Mouse (Mus musculus) heart, embryonic 15.5 days (tissue): ENCODE data around the gene Eif2b3. TPM values are rescaled to one million over a fixed set of nuclear protein-coding genes. Genes with fewer than 3 reads are reported as not detected.

Experiments
- ATAC-seq: fragments of 200-750 bp; cut with Nextera tagmentation; replicated peaks from 2 replicates; pipeline ENCODE4 v1.8.0; 2017; ENCODE audit warnings: low read depth, moderate TSS enrichment; ENCODE audit not compliant: insufficient number of reproducible peaks, insufficient read depth, low FRiP score
- H3K27ac ChIP-seq: fragments of 300-500 bp; sonication (generic); 2 replicates; pipeline ENCODE4 v1.5.1; 2015; ENCODE audit warnings: mild to moderate bottlenecking, inconsistent platforms
- H3K27me3 ChIP-seq: fragments of 300-500 bp; sonication (generic); 2 replicates; pipeline ENCODE4 v1.6.1; 2015; ENCODE audit warnings: inconsistent platforms
- H3K36me3 ChIP-seq: fragments of 300-500 bp; sonication (generic); 2 replicates; pipeline ENCODE4 v1.6.1; 2015; ENCODE audit warnings: mild to moderate bottlenecking, inconsistent platforms
- H3K4me1 ChIP-seq: fragments of 300-500 bp; sonication (generic); replicated peaks from 2 replicates; pipeline ENCODE4 v1.6.1; 2015; ENCODE audit warnings: inconsistent platforms
- H3K4me2 ChIP-seq: fragments of 300-500 bp; sonication (generic); 2 replicates; pipeline ENCODE4 v1.6.1; 2015; ENCODE audit warnings: inconsistent platforms, mild to moderate bottlenecking, moderate library complexity
- H3K4me3 ChIP-seq: fragments of 300-500 bp; sonication (generic); 2 replicates; pipeline ENCODE4 v1.5.1; 2015; ENCODE audit warnings: mild to moderate bottlenecking, inconsistent platforms
- H3K9ac ChIP-seq: fragments of 300-500 bp; sonication (generic); 2 replicates; pipeline ENCODE4 v1.6.1; 2015; ENCODE audit warnings: mild to moderate bottlenecking, inconsistent platforms
- H3K9me3 ChIP-seq: fragments of 300-500 bp; sonication (generic); replicated peaks from 2 replicates; pipeline ENCODE4 v1.6.1; 2016; ENCODE audit warnings: inconsistent platforms
- WGBS: fragments of 180-500 bp; shearing (Covaris S2); methylation state at CpG from one replicate; pipeline ENCODE4 v1.1.7; 2015; ENCODE audit warnings: mixed read lengths; 5-methylcytosine and 5-hydroxymethylcytosine counted together
- polyA plus RNA-seq: library from polyadenylated mRNA; unstranded; fragments of >200 nt; fragmentation: Nextera tagmentation; extraction: Ambion mirVana; gene quantifications from 2 replicates; pipeline ENCODE4 v1.2.1, GENCODE M21; 2015

Gene Eif2b3
- polyA plus RNA-seq, 1 experiment from 2014 or later: 19.8 TPM

DNA sequence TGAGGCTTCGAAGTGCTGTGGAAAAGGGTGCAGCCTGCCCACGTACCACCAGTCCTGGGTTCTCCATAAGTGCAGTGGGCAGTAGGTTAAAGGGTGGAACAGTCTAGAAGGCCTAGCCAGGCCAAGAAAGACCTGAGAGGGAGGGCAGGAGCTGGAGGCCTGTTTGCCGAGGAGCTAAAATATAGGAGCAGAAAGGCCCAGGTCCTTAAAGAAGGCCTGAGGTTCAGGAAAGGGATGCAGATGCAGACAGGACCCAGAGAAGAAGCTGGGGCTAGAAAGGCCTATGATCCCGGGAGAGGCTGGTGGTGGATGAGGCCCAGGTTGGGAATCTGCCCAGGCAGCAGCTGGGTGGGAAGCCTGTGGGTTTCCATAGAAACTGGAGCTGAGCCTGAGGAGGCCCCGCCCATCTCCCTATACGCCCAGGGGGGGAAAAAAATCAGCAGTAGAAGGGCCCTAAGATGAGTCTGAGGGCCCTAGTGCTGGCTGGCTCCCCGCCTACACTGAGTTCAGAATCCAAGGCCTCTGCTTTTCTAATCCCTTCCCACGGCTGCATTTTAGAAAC is 106.2 kb downstream of the Eif2b3 start, which contains the start of gene Btbd19:
Btbd19 (minus strand) TSS at position 378 of the 562 bp plus-strand sequence.
- peak within 1 kb of the TSS; percentile 91 for H3K27ac ChIP-seq
- H3K4me3 ChIP-seq: no peak within 1 kb of the TSS
- WGBS: 37% methylated on average over 8 of the region's 8 CpGs
- no peak within 1 kb of the TSS for H3K9ac ChIP-seq
- no peaks in the 10 kb centered on the region for H3K9me3 ChIP-seq
- peak; percentile 48 for ATAC-seq
- no peaks in the 10 kb centered on the region; the same call in 1 of the 2 replicates for H3K36me3 ChIP-seq
- no peaks in the 10 kb centered on the region for H3K27me3 ChIP-seq
- H3K4me2 ChIP-seq: peak within 1 kb of the TSS; percentile 30
- peaks cover 26% of the 10 kb centered on the region for H3K4me1 ChIP-seq

DNA sequence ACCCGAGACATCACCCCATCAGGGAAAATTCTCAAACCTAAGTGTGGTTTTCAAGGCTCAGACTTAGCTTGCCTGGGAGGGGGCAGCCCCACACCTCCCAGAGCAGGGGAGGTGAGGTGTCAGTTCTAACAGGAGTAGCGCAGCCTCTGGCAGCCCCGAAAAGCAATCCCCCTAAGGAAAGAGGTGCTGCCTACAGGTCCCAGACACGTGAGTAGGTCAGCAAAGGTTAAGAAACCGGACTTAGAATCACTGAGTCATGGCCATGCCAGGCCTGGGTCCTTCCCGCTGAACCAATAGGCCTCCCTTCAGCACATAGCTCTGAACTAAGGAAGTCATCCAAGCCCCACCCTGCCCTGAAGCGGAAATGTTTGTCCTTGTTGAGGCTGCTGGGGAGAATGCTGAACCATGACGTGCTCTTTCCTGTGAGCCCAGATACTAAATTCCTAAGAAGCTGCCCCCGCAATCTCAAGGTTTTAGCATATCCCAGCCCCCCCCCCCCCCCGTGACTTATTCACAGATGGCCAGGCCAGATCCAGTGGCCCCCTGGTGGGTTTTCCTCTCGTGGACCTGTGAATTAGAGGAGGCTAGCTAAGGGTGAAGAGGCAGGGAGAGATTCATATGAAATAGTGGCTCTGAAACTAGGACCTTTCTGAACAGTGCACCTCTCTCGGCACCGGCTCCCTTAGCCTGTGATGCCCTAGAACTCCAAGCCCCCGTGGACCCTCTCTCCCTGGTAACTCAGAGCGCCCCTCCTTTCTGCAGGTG is 106.9 kb downstream of the Eif2b3 start:
- ATAC-seq: peak; percentile 72
- H3K4me2 ChIP-seq: peak overlapping the region; percentile 30
- peak overlapping the region; percentile 91 for H3K27ac ChIP-seq
- H3K27me3 ChIP-seq: peaks cover 4% of the 10 kb centered on the region
- H3K4me1 ChIP-seq: peaks cover 26% of the 10 kb centered on the region
- H3K9me3 ChIP-seq: no peaks in the 10 kb centered on the region
- no peak overlapping the region for H3K9ac ChIP-seq
- H3K4me3 ChIP-seq: no peak overlapping the region
- H3K36me3 ChIP-seq: no peaks in the 10 kb centered on the region; the same call in 1 of the 2 replicates
- WGBS: 37% methylated on average over 15 of the region's 15 CpGs

DNA sequence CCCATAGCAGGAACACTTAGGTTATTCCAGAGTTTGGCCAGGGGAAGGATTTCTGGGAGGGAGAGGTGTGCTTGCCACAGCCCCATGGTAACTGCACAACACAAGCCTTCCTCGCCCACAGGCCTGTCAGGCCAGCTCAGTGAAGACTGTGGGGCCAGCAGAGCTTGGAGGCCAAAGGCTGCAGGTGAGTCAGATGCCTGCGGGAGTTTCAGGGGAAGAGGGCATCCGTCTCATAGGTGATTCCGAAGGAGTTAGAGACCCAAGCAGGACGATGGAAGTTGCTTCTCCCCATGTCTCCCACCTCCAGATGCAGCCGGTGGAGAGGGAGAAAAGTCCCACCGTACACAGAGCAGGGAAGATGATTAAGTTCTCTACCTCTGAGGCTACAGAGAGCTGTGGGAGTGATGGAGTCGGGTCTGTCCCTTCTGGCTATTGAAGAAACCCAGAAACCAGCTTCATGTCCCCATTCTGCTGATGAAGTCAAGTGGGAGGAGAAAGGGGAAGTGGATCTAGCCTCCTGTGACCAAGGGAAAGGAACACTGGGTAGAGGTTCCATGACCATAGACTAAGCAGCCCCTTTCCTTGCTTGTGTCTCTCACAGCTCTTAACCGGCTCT is 107.6 kb downstream of the Eif2b3 start, which contains the start of gene Tctex1d4:
Tctex1d4 (plus strand) TSS at position 120 of the 616 bp plus-strand sequence.
- H3K9ac ChIP-seq: no peak within 1 kb of the TSS

DNA sequence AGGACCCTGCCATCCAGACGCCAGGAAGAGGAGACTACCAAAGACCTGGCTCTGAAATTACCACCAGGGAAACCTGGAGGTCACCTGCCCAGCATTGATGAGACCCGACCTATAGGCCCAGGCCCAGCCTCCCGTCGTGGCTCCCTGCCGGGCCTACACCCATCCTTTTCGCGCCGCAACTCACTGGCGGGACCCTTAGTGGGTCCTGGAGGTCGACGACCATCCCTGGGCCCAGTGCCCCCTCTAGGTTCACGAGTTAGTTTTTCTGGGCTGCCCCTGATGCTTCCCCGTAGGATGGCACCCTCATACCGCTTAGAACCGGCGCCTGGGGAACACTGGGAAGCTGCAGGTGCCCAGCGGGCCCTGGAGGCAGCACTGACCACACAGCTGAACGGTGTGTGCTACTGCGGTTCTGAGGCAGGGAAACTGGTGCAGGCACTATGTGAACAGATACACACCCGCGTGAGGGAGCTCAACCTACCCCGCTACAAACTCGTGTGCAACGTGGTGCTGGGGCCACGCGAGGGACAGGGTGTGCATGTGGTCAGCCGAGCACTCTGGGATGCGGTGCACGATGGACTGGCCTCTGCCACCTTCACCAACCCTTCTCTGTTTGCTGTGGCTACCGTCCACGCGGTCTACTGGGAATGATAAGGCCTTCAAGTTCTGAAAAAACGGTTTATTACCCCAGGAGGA is 108.9 kb downstream of the Eif2b3 start:
- no peak for ATAC-seq
- H3K4me2 ChIP-seq: no peak overlapping the region
- H3K9me3 ChIP-seq: no peaks in the 10 kb centered on the region
- H3K36me3 ChIP-seq: no peaks in the 10 kb centered on the region; the same call in 1 of the 2 replicates
- 85% methylated on average over 33 of the region's 33 CpGs for WGBS
- no peak overlapping the region for H3K4me3 ChIP-seq
- H3K9ac ChIP-seq: no peak overlapping the region
- H3K27me3 ChIP-seq: peaks cover 24% of the 10 kb centered on the region
- H3K4me1 ChIP-seq: peaks cover 30% of the 10 kb centered on the region
- H3K27ac ChIP-seq: no peak overlapping the region

More for the DNA sequence above, 107.6 kb downstream of the Eif2b3 start, which contains the start of gene Tctex1d4:
- 75% methylated on average over 9 of the region's 9 CpGs for WGBS
- peak within 1 kb of the TSS; percentile 30 for H3K4me2 ChIP-seq
- H3K9me3 ChIP-seq: no peaks in the 10 kb centered on the region
- no peak within 1 kb of the TSS for H3K4me3 ChIP-seq
- peaks cover 23% of the 10 kb centered on the region for H3K4me1 ChIP-seq
- peak within 1 kb of the TSS; percentile 91 for H3K27ac ChIP-seq
- H3K27me3 ChIP-seq: peaks cover 11% of the 10 kb centered on the region
- no peaks in the 10 kb centered on the region; the same call in 1 of the 2 replicates for H3K36me3 ChIP-seq
- ATAC-seq: no peak

DNA sequence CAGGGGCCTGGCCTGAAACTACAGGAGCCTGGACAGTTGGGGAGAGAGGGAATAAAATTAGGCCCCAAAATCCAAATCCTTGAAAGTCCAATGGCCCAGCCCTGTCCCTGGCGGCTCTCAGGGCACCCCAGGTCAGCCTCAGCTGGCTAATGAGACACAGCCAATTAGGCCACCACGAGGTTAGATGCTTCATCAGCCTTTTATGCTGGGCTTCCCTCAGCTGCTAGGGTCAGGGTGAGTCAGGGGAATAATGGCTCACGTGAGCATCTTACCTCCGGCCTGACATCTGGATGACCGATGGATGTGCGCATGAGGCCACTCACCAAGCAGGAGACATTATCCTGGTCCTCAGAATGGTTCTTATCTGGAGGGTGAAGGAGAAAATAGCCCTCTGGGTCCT is 111.6 kb downstream of the Eif2b3 start:
- Histone ChIP-seq H3K27ac (no peak overlapping the region), H3K4me3 (no peak overlapping the region), H3K4me2 (no peak overlapping the region), H3K4me1 (peaks cover 22% of the 10 kb centered on the region), H3K27me3 (peaks cover 26% of the 10 kb centered on the region), H3K36me3 (no peaks in the 10 kb centered on the region; the same call in 1 of the 2 replicates), H3K9ac (no peak overlapping the region), H3K9me3 (no peaks in the 10 kb centered on the region)
- WGBS: 74% methylated on average over 6 of the region's 6 CpGs
- ATAC-seq: no peak

DNA sequence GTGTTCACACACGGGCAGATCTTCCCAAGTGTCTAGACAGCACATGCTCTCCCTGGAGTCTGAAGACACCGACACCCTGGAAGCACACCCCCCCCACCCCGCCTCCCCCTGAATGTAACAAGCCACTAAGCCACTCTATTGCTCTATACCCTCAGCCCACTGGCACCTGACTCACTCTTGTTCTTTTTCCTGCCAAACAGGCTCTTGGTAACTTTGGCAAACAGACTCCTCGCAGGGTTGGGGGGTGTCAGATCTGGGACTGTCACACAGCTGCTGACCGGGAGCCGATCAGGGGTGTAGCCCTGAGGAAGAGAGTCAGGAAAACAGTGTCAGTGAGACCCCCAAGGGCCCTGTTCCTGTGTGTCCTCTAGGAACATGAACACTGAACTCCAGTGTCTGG is 112.0 kb downstream of the Eif2b3 start:
- Histone ChIP-seq H3K4me2 (no peak overlapping the region), H3K4me1 (peaks cover 20% of the 10 kb centered on the region), H3K27ac (no peak overlapping the region), H3K27me3 (peaks cover 26% of the 10 kb centered on the region), H3K9me3 (no peaks in the 10 kb centered on the region), H3K36me3 (no peaks in the 10 kb centered on the region; the same call in 1 of the 2 replicates), H3K9ac (no peak overlapping the region), H3K4me3 (no peak overlapping the region)
- WGBS: 69% methylated on average over 6 of the region's 6 CpGs
- ATAC-seq: no peak

DNA sequence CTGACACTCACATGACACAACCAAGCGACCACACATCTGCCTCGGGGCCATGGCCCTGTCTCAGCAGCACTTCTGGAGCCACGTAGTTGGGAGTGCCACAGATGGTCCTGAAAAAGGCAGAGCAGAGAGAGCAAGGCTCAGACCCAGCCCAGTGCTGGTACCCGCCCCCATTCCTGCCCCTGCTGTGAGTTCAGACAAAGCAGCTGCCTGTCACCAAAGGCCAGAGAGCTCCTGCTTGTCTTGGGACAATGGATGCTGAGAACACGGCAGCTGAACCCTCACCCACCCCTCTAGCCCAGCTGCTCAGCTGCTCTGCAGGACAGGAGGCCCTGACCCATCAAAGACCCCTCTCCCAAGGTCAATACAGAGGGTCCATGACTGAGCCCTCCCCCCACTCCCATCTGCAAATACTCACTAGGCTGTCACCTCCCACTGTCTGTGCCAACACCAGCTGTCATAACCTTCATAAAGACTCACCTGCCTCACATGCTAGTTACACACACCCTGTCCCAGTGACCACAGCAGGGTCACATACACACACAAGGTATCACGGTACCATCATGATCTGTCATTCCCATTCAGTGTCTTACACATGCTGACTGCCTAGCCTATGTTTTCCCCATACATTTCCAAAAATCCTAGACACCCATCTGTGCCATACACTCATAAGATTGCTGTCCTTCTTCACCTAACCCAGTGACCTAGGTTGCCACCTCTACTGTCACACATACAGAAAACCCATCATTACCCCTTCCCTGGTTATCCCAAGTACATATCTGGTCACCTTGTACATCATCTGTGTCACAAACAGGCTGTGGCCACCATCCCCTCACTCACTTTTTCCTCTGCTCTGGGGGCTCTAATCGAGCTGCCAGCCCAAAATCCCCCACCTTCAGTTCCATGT is 112.9 kb downstream of the Eif2b3 start:
- Histone ChIP-seq H3K36me3 (no peaks in the 10 kb centered on the region; the same call in 1 of the 2 replicates), H3K4me3 (peak overlapping the region; percentile 79), H3K4me2 (peak overlapping the region; percentile 98), H3K27ac (no peak overlapping the region), H3K9me3 (no peaks in the 10 kb centered on the region), H3K9ac (no peak overlapping the region), H3K27me3 (peaks cover 26% of the 10 kb centered on the region), H3K4me1 (peaks cover 14% of the 10 kb centered on the region)
- no peak for ATAC-seq
- 42% methylated on average over 7 of the region's 7 CpGs for WGBS

DNA sequence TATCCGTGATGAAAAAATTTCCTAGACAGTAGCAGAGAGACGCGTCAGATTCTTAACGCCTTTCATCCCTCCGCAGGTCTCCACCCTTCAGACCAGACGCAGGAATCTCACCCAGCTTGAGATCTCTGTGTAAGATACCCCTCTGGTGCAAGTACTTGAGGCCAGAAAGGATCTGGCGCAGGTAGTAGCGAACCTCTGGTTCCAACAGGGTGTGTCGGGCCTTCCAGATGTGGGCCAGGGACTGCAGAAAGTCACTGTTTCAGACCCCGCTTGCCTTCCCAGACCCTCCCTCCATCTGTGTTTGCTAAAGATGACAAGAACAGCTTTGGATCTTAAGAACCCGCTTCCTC is 113.6 kb downstream of the Eif2b3 start:
- ATAC-seq: no peak
- H3K9ac ChIP-seq: peak overlapping the region; percentile 81
- WGBS: 32% methylated on average over 11 of the region's 11 CpGs

DNA sequence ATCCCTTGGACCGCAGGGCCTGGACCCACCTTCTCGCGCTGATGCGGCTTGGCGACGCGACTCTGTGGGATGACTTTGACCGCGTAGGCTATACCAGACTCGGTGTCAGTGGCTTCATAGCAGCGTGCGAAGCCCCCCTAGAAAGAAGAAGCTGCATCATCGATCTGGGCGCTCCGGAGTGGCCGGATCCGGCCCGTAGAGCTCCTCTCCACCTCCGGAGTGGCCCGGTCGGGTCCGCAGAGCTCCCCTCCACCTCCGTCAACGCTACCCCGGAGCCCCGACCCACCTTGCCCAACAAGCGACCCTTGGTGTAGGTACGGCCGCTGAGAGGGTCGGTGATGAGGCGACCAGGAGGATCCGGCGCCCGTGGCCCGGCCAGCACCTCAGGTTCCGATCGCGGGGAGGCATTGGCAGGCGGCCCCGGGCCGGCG is 114.2 kb downstream of the Eif2b3 start:
- Histone ChIP-seq H3K27me3 (peaks cover 26% of the 10 kb centered on the region), H3K4me1 (peaks cover 14% of the 10 kb centered on the region), H3K36me3 (no peaks in the 10 kb centered on the region; the same call in 1 of the 2 replicates), H3K27ac (no peak overlapping the region), H3K4me3 (peak overlapping the region; percentile 79), H3K4me2 (peak overlapping the region; percentile 98), H3K9me3 (no peaks in the 10 kb centered on the region), H3K9ac (peak overlapping the region; percentile 81)
- under 1% methylated on average over 42 of the region's 42 CpGs for WGBS
- ATAC-seq: peak; percentile 29; the same call in 1 of the 2 replicates

More for the DNA sequence above, 113.6 kb downstream of the Eif2b3 start:
- H3K36me3 ChIP-seq: no peaks in the 10 kb centered on the region; the same call in 1 of the 2 replicates
- peak overlapping the region; percentile 98 for H3K4me2 ChIP-seq
- peak overlapping the region; percentile 79 for H3K4me3 ChIP-seq
- peaks cover 14% of the 10 kb centered on the region for H3K4me1 ChIP-seq
- no peak overlapping the region for H3K27ac ChIP-seq
- H3K27me3 ChIP-seq: peaks cover 26% of the 10 kb centered on the region
- no peaks in the 10 kb centered on the region for H3K9me3 ChIP-seq
